Mouse (Mus musculus) neural tube, embryonic 13.5 days (tissue): ENCODE measurements around the gene Ust. TPM values are rescaled to one million over a fixed set of nuclear protein-coding genes. Genes with fewer than 3 reads are reported as not detected.

Experiments
- ATAC-seq: fragments of 200-750 bp; cut with Nextera tagmentation; 2 replicates; pipeline ENCODE4 v1.8.0; 2017; ENCODE audit warnings: low read depth, mild to moderate bottlenecking, moderate TSS enrichment, moderate library complexity
- H3K27ac ChIP-seq: fragments of 300-500 bp; sonication (generic); replicated peaks from 2 replicates; pipeline ENCODE4 v1.5.1; 2015; ENCODE audit warnings: moderate library complexity, mild to moderate bottlenecking, inconsistent platforms
- H3K27me3 ChIP-seq: fragments of 300-500 bp; sonication (generic); 2 replicates; pipeline ENCODE4 v1.6.1; 2015; ENCODE audit warnings: mild to moderate bottlenecking, inconsistent platforms
- H3K36me3 ChIP-seq: fragments of 300-500 bp; sonication (generic); 2 replicates; pipeline ENCODE4 v1.6.1; 2015; ENCODE audit warnings: mild to moderate bottlenecking, inconsistent platforms
- H3K4me1 ChIP-seq: fragments of 300-500 bp; sonication (generic); replicated peaks from 2 replicates; pipeline ENCODE4 v1.6.1; 2015; ENCODE audit warnings: inconsistent platforms
- H3K4me2 ChIP-seq: fragments of 300-500 bp; sonication (generic); 2 replicates; pipeline ENCODE4 v1.6.1; 2015; ENCODE audit warnings: inconsistent platforms, mild to moderate bottlenecking, moderate library complexity
- H3K4me3 ChIP-seq: fragments of 300-500 bp; sonication (generic); 2 replicates; pipeline ENCODE4 v1.5.1; 2015; ENCODE audit warnings: mild to moderate bottlenecking, inconsistent platforms
- H3K9ac ChIP-seq: fragments of 300-500 bp; sonication (generic); 2 replicates; pipeline ENCODE4 v1.6.1; 2015; ENCODE audit warnings: moderate library complexity, mild to moderate bottlenecking, inconsistent platforms
- H3K9me3 ChIP-seq: fragments of 300-500 bp; sonication (generic); 2 replicates; pipeline ENCODE4 v1.6.1; 2016; ENCODE audit warnings: inconsistent platforms
- WGBS: fragments of 180-500 bp; shearing (Covaris S2); methylation state at CpG from one replicate; pipeline ENCODE4 v1.1.7; 2015; 5-methylcytosine and 5-hydroxymethylcytosine counted together
- polyA plus RNA-seq: library from polyadenylated mRNA; unstranded; fragments of >200 nt; fragmentation: Nextera tagmentation; extraction: Ambion mirVana; gene quantifications from 2 replicates; pipeline ENCODE4 v1.2.1, GENCODE M21; 2015

Gene Ust
- polyA plus RNA-seq, 1 experiment from 2014 or later, result 7.1 TPM

DNA sequence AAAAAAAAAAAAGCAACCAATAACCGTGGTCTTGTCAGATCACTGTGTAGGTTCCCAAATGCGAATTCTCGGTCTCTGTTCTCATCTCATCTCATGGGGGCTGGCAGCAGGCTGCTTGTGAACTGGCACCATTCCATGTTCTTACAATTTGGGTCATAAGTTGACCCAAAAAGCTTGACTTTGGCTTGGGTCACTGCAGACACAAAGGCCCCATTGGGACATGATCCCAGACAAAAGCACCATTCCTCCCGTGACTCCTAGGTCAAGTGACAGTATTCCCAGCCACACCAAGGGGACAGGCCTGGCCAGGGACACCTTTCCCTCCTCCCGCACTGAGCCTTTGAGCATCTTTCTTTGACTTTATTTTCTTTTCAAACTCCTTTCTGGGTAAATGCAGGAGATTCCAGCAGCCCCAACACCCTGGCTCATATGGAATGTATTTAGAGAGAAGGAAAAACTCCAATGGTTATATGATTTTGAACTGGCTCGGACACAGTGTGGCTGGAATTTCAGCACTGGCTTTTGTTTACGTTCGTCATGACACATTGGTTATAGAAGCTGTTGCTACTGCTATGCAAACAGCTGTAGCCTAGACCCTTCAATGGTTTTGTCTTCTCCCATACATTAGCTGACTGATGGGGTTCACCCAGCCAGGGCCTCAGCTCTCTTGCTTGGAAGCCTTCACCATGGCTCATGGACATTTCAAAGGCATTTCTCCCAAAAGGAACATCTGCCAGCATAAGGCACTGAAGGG is 285.3 kb downstream of the Ust start:
- Histone ChIP-seq H3K4me1 (no peaks in the 10 kb centered on the region), H3K9me3 (no peaks in the 10 kb centered on the region), H3K9ac (no peak overlapping the region), H3K4me2 (no peak overlapping the region), H3K4me3 (no peak overlapping the region), H3K27me3 (no peaks in the 10 kb centered on the region), H3K36me3 (no peaks in the 10 kb centered on the region), H3K27ac (no peak overlapping the region)
- ATAC-seq, result no peak
- 80% methylated on average over 8 of the region's 8 CpGs for WGBS

- no peaks in the 10 kb centered on the region for H3K36me3 ChIP-seq
- WGBS, result 92% methylated on average over 6 of the region's 6 CpGs
- no peak overlapping the region for H3K9ac ChIP-seq
- H3K9me3 ChIP-seq, result no peaks in the 10 kb centered on the region
- no peak for ATAC-seq
- H3K4me2 ChIP-seq, result no peak overlapping the region
- H3K27ac ChIP-seq, result no peak overlapping the region
- H3K27me3 ChIP-seq, result no peaks in the 10 kb centered on the region
- no peak overlapping the region for H3K4me3 ChIP-seq
- H3K4me1 ChIP-seq, result no peaks in the 10 kb centered on the region
Observed at GRCm38 (mm10) chr10:8232535-8232934, 286.1 kb downstream of the Ust start.

GRCm38 (mm10) chr10:8228375-8228743 is 290.3 kb downstream of the Ust start:
- Histone ChIP-seq H3K4me3 (no peak overlapping the region), H3K9me3 (no peaks in the 10 kb centered on the region), H3K4me2 (no peak overlapping the region), H3K4me1 (no peaks in the 10 kb centered on the region), H3K27me3 (no peaks in the 10 kb centered on the region), H3K27ac (no peak overlapping the region), H3K36me3 (no peaks in the 10 kb centered on the region), H3K9ac (no peak overlapping the region)
- WGBS, result 83% methylated on average over 3 of the region's 3 CpGs
- ATAC-seq, result no peak

DNA sequence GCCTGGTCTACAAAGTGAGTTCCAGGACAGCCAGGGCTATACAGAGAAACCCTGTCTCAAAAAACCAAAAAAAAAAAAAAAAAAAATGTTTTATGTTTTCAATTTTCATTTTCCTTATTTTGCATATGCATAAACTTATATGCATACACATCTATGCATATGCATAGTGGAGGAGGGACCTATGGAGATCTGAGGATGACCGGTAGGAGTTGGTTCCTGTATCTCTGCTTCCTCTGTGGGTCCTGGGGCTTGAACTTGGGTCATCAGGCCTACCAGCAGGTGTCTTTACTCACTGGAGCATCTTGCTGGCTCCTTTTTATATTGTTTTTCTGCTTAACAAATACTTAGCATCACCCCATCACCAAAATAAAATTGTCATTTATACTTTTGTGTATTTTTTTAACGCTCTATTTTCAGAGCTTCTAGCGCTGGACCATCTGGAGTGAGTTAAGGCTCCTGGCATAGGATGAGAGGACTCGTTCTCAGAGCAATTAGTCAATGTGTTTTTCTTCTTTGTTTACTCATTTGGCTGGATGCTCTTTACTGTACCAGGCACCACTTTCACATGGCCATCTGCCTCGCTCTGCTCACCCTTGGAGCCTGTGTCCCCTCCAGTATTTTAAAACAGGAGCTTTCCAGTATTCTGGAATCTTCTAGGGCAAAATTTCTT is 290.8 kb downstream of the Ust start:
- no peak overlapping the region for H3K4me2 ChIP-seq
- H3K9ac ChIP-seq, result no peak overlapping the region
- H3K4me3 ChIP-seq, result no peak overlapping the region
- no peaks in the 10 kb centered on the region for H3K9me3 ChIP-seq
- ATAC-seq, result no peak
- H3K4me1 ChIP-seq, result no peaks in the 10 kb centered on the region
- no peaks in the 10 kb centered on the region for H3K27me3 ChIP-seq
- H3K27ac ChIP-seq, result no peak overlapping the region
- WGBS, result 79% methylated on average over 5 of the region's 5 CpGs
- H3K36me3 ChIP-seq, result no peaks in the 10 kb centered on the region

- WGBS, result 76% methylated on average over 3 of the region's 3 CpGs
- ATAC-seq, result no peak
- Histone ChIP-seq H3K9ac (no peak overlapping the region), H3K4me3 (no peak overlapping the region), H3K4me1 (no peaks in the 10 kb centered on the region), H3K36me3 (no peaks in the 10 kb centered on the region), H3K27me3 (no peaks in the 10 kb centered on the region), H3K9me3 (no peaks in the 10 kb centered on the region), H3K4me2 (no peak overlapping the region), H3K27ac (no peak overlapping the region)
Observed at GRCm38 (mm10) chr10:8226650-8227049, 292.0 kb downstream of the Ust start.

DNA sequence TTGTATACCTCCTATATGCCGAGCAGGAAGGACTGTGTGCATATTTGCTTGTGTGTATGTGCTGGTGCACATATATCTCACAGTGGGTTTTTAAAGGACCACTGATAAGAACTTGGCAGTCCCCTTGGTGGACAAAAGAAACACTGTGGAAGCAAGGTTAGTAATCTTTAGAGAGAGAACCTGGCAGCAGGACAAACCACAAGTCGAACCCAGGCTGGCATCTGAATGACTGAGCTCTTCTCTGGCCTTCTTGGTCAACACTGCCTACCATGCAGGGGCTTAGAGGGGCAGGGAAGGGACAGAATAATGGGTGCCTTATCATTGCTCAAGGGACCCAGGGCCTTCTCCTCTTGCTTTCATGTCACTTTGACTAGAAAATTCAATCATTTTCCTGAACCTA is 294.0 kb downstream of the Ust start:
- no peak for ATAC-seq
- 94% methylated on average over 2 of the region's 2 CpGs for WGBS
- no peak overlapping the region for H3K9ac ChIP-seq

DNA sequence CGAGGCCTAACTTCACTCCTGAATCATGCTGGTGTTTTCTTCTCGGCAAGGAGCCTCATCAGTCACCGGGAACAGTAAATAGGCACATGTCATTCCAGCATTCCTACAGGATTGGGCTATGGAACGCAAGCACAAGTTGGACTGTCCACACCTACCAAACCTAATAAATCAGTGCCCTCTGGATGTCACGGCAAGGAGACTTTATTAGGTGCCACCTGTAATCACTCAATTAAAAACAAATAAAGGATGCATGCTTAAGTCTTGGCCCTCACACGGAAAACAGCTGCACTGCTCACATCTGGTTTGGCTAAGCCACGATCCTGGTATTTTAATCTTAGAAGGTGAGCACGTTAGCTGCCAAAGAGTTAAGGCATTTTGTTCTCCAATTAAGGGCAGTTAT is 294.6 kb downstream of the Ust start:
- H3K36me3 ChIP-seq, result no peaks in the 10 kb centered on the region
- H3K9ac ChIP-seq, result no peak overlapping the region
- ATAC-seq, result no peak
- H3K4me2 ChIP-seq, result no peak overlapping the region
- H3K27me3 ChIP-seq, result no peaks in the 10 kb centered on the region
- no peaks in the 10 kb centered on the region for H3K4me1 ChIP-seq
- WGBS, result 83% methylated on average over 8 of the region's 8 CpGs
- no peak overlapping the region for H3K4me3 ChIP-seq
- H3K27ac ChIP-seq, result no peak overlapping the region
- no peaks in the 10 kb centered on the region for H3K9me3 ChIP-seq

More for the DNA sequence above, 294.0 kb downstream of the Ust start:
- Histone ChIP-seq H3K4me1 (no peaks in the 10 kb centered on the region), H3K36me3 (no peaks in the 10 kb centered on the region), H3K4me2 (no peak overlapping the region), H3K27ac (no peak overlapping the region), H3K4me3 (no peak overlapping the region), H3K27me3 (no peaks in the 10 kb centered on the region), H3K9me3 (no peaks in the 10 kb centered on the region)

DNA sequence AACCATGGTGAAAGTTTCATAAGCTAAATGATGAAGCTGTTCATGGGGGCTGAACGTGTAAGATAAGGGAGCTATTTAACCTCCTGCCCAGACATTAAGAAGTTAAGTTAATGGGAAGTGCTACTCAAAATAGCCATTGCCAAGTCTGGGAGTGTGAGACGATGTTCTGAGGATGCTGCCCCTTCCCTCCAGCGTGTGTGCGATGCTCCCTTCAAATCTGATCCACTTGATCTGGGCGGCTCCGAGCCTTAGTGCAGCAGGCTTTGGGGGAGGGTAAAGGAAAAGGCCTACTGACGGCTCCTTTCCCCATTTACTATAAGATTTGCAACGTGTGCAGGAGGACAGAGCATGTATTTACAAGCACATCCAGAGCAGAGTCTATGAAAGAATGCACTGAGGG is 301.7 kb downstream of the Ust start:
- peaks cover 20% of the 10 kb centered on the region for H3K4me1 ChIP-seq
- no peak overlapping the region for H3K9ac ChIP-seq
- H3K27me3 ChIP-seq, result no peaks in the 10 kb centered on the region
- no peaks in the 10 kb centered on the region for H3K9me3 ChIP-seq
- no peak overlapping the region for H3K4me3 ChIP-seq
- no peak overlapping the region for H3K27ac ChIP-seq
- ATAC-seq, result no peak
- no peaks in the 10 kb centered on the region for H3K36me3 ChIP-seq
- 36% methylated on average over 8 of the region's 8 CpGs for WGBS
- no peak overlapping the region for H3K4me2 ChIP-seq

DNA sequence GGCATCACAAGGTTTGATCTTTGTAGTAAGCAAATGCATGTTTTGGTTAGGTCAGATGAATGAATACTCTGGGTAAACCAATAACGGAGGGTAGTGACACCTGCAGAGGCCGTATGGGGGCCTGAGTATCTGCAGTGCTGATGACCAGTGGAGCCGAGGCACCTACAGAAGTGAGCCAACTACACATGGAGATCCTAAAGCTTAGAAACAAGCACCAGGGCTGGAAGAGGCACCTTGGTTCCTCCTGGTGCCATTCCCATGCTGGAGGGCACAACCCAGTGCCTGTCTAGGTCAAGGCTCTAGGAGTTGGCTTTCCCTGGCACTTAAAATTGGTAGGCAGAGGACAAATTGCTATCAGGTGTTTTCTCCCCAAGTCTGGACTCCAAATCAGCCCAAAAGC is 303.4 kb downstream of the Ust start:
- no peak for ATAC-seq
- no peaks in the 10 kb centered on the region for H3K36me3 ChIP-seq
- no peak overlapping the region for H3K27ac ChIP-seq
- no peak overlapping the region for H3K4me2 ChIP-seq
- no peaks in the 10 kb centered on the region for H3K9me3 ChIP-seq
- H3K4me1 ChIP-seq, result peaks cover 30% of the 10 kb centered on the region
- no peak overlapping the region for H3K4me3 ChIP-seq
- WGBS, result 93% methylated on average over 3 of the region's 3 CpGs
- no peaks in the 10 kb centered on the region for H3K27me3 ChIP-seq
- no peak overlapping the region for H3K9ac ChIP-seq

DNA sequence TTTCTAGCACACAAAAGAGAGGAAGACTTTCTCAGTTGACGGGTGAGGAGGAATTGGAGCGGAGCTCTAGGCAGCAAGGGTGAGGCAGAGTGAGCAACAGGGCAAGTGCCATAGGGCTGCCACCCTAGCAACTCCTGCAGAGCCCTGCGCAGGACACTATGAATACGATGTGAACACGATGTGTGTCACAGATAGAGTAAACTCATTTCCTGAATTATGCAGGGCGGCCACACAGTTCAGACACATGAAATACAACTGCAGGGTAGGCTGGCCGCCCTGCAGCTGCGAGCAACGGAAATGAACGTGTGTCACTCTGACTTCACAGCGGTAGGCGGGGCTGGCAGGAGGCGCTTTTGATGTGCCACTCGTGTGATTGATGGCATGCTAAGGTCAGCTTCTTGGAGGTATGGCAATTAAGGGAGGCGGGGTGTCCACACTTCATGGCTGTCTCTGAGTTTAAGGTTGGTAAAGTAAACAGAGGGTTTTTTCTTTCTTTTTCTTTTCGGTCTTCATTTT is 304.7 kb downstream of the Ust start:
- no peaks in the 10 kb centered on the region for H3K9me3 ChIP-seq
- H3K27me3 ChIP-seq, result no peaks in the 10 kb centered on the region
- no peaks in the 10 kb centered on the region for H3K36me3 ChIP-seq
- no peak overlapping the region for H3K9ac ChIP-seq
- ATAC-seq, result 0 out of 2 replicates have a peak, but pooled peaks have one; percentile 53
- peaks cover 31% of the 10 kb centered on the region for H3K4me1 ChIP-seq
- peak overlapping the region; percentile 14; the same call in 1 of the 2 replicates for H3K27ac ChIP-seq
- H3K4me2 ChIP-seq, result peak overlapping the region; percentile 42
- H3K4me3 ChIP-seq, result no peak overlapping the region
- 14% methylated on average over 16 of the region's 16 CpGs for WGBS

DNA sequence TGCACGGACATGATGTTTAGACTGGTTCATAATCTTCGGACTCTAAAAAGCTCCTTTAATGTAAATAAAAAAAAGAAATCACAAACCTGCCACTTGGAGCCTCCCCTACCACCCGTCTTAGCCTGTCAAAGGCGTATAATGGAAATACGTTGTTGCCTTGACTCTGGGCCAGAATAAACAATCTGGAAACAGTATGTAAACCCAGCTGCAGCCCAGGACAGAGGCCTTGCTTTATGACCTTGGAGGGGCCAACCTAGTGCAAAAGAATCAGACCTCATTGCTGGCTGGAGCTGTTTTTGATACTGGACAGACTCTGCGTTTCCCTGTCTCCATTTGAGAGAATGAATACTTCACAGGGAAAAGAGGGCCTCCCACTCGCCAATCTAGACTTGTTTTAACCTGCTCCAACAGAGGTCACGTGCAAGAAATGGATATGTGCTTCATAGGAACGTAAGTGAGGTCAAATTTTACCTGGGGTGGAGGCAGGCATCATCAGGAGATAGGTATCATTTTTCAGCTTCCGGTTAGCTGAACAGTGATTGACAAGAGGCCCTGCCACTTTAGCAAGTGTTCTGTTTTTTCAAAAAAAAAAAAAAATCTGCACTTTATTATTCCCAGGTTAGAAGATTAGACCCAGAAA is 305.2 kb downstream of the Ust start:
- Histone ChIP-seq H3K9me3 (no peaks in the 10 kb centered on the region), H3K9ac (no peak overlapping the region), H3K4me3 (no peak overlapping the region), H3K27me3 (no peaks in the 10 kb centered on the region), H3K4me2 (peak overlapping the region; percentile 42; the same call in 1 of the 2 replicates), H3K27ac (peak overlapping the region; percentile 14; the same call in 1 of the 2 replicates), H3K4me1 (peaks cover 31% of the 10 kb centered on the region), H3K36me3 (no peaks in the 10 kb centered on the region)
- WGBS, result 60% methylated on average over 10 of the region's 10 CpGs
- ATAC-seq, result no peak

GRCm38 (mm10) chr10:8212611-8213226 is 305.9 kb downstream of the Ust start:
- Histone ChIP-seq H3K4me1 (peaks cover 31% of the 10 kb centered on the region), H3K9me3 (no peaks in the 10 kb centered on the region), H3K9ac (no peak overlapping the region), H3K36me3 (no peaks in the 10 kb centered on the region), H3K27me3 (no peaks in the 10 kb centered on the region), H3K27ac (no peak overlapping the region), H3K4me2 (no peak overlapping the region), H3K4me3 (no peak overlapping the region)
- 74% methylated on average over 11 of the region's 11 CpGs for WGBS
- ATAC-seq, result no peak
